22 mouse cellular contexts compared by ENCODE assay signal in the genomic region with DNA sequence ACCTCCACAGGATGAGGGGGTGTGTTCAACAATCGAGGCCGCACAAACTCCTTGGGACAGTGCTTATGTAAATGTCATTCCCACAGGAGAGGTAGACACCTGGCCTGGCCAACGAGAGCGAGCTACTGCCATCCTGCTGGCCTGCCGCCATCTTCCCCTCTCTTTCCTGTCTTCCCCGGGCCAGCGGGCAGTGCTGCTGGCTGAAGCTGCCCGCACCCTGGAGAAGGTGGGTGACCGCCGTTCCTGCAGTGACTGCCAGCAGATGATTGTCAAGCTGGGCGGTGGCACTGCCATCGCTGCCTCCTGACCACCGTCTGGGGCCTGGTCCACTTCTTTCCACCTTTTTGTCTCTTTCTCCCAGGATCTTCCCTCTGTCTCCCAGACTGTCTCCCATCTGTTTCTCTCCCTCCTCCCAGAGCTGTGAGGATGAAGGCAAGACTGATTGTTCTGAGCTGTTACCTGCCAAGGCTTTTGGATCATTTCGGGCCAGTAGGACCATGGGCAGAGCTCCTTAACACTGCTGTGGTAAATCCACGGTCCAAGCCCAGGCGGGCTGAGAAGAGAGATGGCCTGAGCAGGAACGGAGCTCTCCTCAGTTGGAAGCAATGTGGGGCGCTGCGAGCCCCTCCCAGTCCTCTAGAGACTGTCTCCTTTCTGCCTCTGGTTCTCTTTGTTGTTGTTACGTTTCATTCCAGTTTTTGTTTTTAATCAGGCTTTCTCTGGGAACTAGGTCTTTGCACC. TPM values are rescaled to one million over a fixed set of nuclear protein-coding genes. Genes with fewer than 3 reads are reported as not detected.
A peak's percentile ranks its signal among the peaks of the same experiment; 100 is the strongest.
DNase-seq lines count a peak whose midpoint lies in the region; ATAC-seq lines count a peak whose summit lies in the region.
"Had no signal": no experiment of that assay in that cellular context is flagged by ENCODE, and none has a peak within 500 bp of the region (broad histone marks: within the 10 kb centered on the region; RNA-seq: fewer than 3 reads in every experiment).

No protein-coding gene starts in this region.

- H3K27ac ChIP-seq in kidney, embryonic 14.5 days (ENCODE audit: low read depth, low read length) = no peak overlapping the region
- H3K27ac ChIP-seq: intestine, embryonic 15.5 days; limb, embryonic 10.5 days; liver, embryonic 12.5 days; lung, embryonic 15.5 days; neural tube, embryonic 13.5 days had no signal

- no peak for DNase-seq in cerebellum, postnatal 4 days (ENCODE audit: low spot score in 2 of 2)
- DNase-seq in left cerebral cortex, postnatal 4 days = peak; percentile 64
- DNase-seq in left cerebral cortex, postnatal 14 days (ENCODE audit: low spot score in 2 of 2) = no peak
- DNase-seq in cerebellum, adult 11-12 months = peak; percentile 89
- DNase-seq in cerebellum, postnatal 36 days = peak; percentile 76 to 82
- DNase-seq in spleen, postnatal 14 days (ENCODE audit: low spot score in 2 of 2) = no peak
- DNase-seq: adrenal gland, postnatal 14 days; kidney, postnatal 14 days; retina, postnatal 1 day; thymus, postnatal 14 days had no signal

- 0 out of 2 replicates have a peak, but pooled peaks have one; percentile 28 for ATAC-seq in cerebellum, adult (ENCODE audit: insufficient number of reproducible peaks, low FRiP score, low TSS enrichment)
- ATAC-seq in kidney, embryonic 14.5 days (ENCODE audit: low FRiP score, low TSS enrichment) = no peak
- ATAC-seq: intestine, embryonic 15.5 days; liver, embryonic 12.5 days had no signal

- no peak overlapping the region for H3K9ac ChIP-seq in kidney, embryonic 14.5 days (ENCODE audit: low read depth, low read length)
- H3K9ac ChIP-seq: intestine, embryonic 15.5 days; liver, embryonic 12.5 days; lung, embryonic 15.5 days; neural tube, embryonic 13.5 days had no signal

- no peak overlapping the region for H3K4me3 ChIP-seq in kidney, embryonic 14.5 days (ENCODE audit: low read length)
- H3K4me3 ChIP-seq: intestine, embryonic 15.5 days; limb, embryonic 10.5 days; liver, embryonic 12.5 days; lung, embryonic 15.5 days; megakaryocyte, embryonic 14.5 days; neural tube, embryonic 13.5 days had no signal

- intact Hi-C loops in left cerebral cortex, postnatal 4 days (cut with DNase I) = no loop called here
- intact Hi-C loops in left cerebral cortex, postnatal 14 days (cut with DNase I) = no loop called here

- no peaks in the 10 kb centered on the region for H3K9me3 ChIP-seq in kidney, embryonic 14.5 days (ENCODE audit: control insufficient read depth, low read length)
- H3K9me3 ChIP-seq: intestine, embryonic 15.5 days; limb, embryonic 10.5 days; liver, embryonic 12.5 days; lung, embryonic 15.5 days; megakaryocyte, embryonic 14.5 days; neural tube, embryonic 13.5 days had no signal

- H3K36me3 ChIP-seq in kidney, embryonic 14.5 days (ENCODE audit: control insufficient read depth, insufficient read depth, low read length) = peaks cover 64% of the 10 kb centered on the region

- H3K4me2 ChIP-seq in kidney, embryonic 14.5 days (replicated peaks; ENCODE audit: low read depth, low read length) = no peak overlapping the region
- H3K4me2 ChIP-seq: heart, embryonic 11.5 days; intestine, embryonic 15.5 days; liver, embryonic 12.5 days; lung, embryonic 15.5 days; neural tube, embryonic 13.5 days had no signal

- H3K4me1 ChIP-seq in kidney, embryonic 14.5 days (ENCODE audit: control insufficient read depth, insufficient read depth, low read length) = peaks cover 8% of the 10 kb centered on the region; the same call in 1 of the 2 replicates

- WGBS in kidney, embryonic 14.5 days = 89% methylated on average over 20 of the region's 20 CpGs

- peaks cover 29% of the 10 kb centered on the region for H3K27me3 ChIP-seq in kidney, embryonic 14.5 days (ENCODE audit: control insufficient read depth, insufficient read depth, low read length)
- H3K27me3 ChIP-seq: megakaryocyte, embryonic 14.5 days had no signal

RNA-seq across cellular contexts. Expression of a gene that starts 8.8 kb away (rescaled TPM):
- 1 to 10 TPM; 1.5 to 2.0 TPM for total RNA-seq in left cerebral cortex, postnatal 4 days (2021)
- total RNA-seq in left cerebral cortex, postnatal 14 days (2021) = 1 to 10 TPM; 4.1 to 4.7 TPM
- polyA plus RNA-seq in kidney, embryonic 14.5 days (2014; fragmentation: Nextera tagmentation; extraction: Ambion mirVana) = 0.80 and 1.1 TPM in 2 replicates
- polyA plus RNA-seq: limb, embryonic 10.5 days had no signal

RNA-seq across cellular contexts. Expression of a gene that starts 20.4 kb away (rescaled TPM):
- 1 to 10 TPM in 1 of 2 experiments, under 1 TPM in 1; 0.46 to 1.1 TPM for total RNA-seq in left cerebral cortex, postnatal 4 days (2021)
- total RNA-seq in left cerebral cortex, postnatal 14 days (2021) = under 1 TPM; 0.27 to 0.35 TPM
- polyA plus RNA-seq in kidney, embryonic 14.5 days (2014; fragmentation: Nextera tagmentation; extraction: Ambion mirVana) = 0.12 and 0.13 TPM in 2 replicates
- polyA plus RNA-seq: intestine, embryonic 15.5 days; stomach, embryonic 14.5 days had no signal

RNA-seq across cellular contexts. Expression of a gene that starts 40.8 kb away (rescaled TPM):
- total RNA-seq in left cerebral cortex, postnatal 4 days (2021) = 1 to 10 TPM; 6.5 to 6.9 TPM
- total RNA-seq in left cerebral cortex, postnatal 14 days (2021) = 1 to 10 TPM; 3.3 to 5.0 TPM
- polyA plus RNA-seq in kidney, embryonic 14.5 days (2014; fragmentation: Nextera tagmentation; extraction: Ambion mirVana) = 83.3 and 116 TPM in 2 replicates

RNA-seq across cellular contexts. Expression of a gene that starts 48.4 kb away (rescaled TPM):
- total RNA-seq in left cerebral cortex, postnatal 4 days (2021) = 10 to 100 TPM; 70.9 to 77.4 TPM
- total RNA-seq in left cerebral cortex, postnatal 14 days (2021) = 100 to 1,000 TPM; 104 TPM
- polyA plus RNA-seq in kidney, embryonic 14.5 days (2014; fragmentation: Nextera tagmentation; extraction: Ambion mirVana) = not detected in 2 replicates
- total RNA-seq: gastrocnemius, postnatal 4 days; heart, postnatal 25 days had no signal
- polyA plus RNA-seq: heart, embryonic 11.5 days; limb, embryonic 10.5 days; liver, embryonic 12.5 days; lung, embryonic 15.5 days; stomach, embryonic 14.5 days had no signal

RNA-seq across cellular contexts. Expression of a gene that starts 56.8 kb away (rescaled TPM):
- total RNA-seq in left cerebral cortex, postnatal 4 days (2021) = 100 to 1,000 TPM; 233 to 234 TPM
- 100 to 1,000 TPM; 173 to 195 TPM for total RNA-seq in left cerebral cortex, postnatal 14 days (2021)
- polyA plus RNA-seq in kidney, embryonic 14.5 days (2014; fragmentation: Nextera tagmentation; extraction: Ambion mirVana) = 76.9 and 114 TPM in 2 replicates

Comparison
In these comparisons a context has a peak if more than half of its experiments do, and no peak if none do; other contexts are left out.
1. DNase-seq: peak in left cerebral cortex, postnatal 4 days (single experiment), cerebellum, adult 11-12 months (single experiment) and cerebellum, postnatal 36 days (2 of 2); none in cerebellum, postnatal 4 days (0 of 2), left cerebral cortex, postnatal 14 days (0 of 2) and spleen, postnatal 14 days (0 of 2).